Mouse (Mus musculus): ENCODE measurements around the gene Bmp10. TPM values are rescaled to one million over a fixed set of nuclear protein-coding genes. Genes with fewer than 3 reads are reported as not detected.

The Bmp10 gene
- polyA plus RNA-seq, 2 experiments = 0.18 to 0.65 TPM

GRCm38 (mm10) chr6:87399886-87400566 lies 28.8 kb upstream of the Bmp10 start:
- no peak overlapping the region for H3K27ac ChIP-seq
- no peak for ATAC-seq (ENCODE audit: insufficient read depth)
- 15% methylated on average over 4 of the region's 4 CpGs for WGBS (ENCODE audit: insufficient replicate concordance)

GRCm38 (mm10) chr6:87401456-87401855 lies 27.3 kb upstream of the Bmp10 start:
- Histone ChIP-seq H3K36me3 (replicated peaks; ENCODE audit: control insufficient read depth, insufficient read depth, low read depth) (no peaks in the 10 kb centered on the region), H3K9ac (replicated peaks) (no peak overlapping the region), H3K4me2 (ENCODE audit: low read depth) (no peak overlapping the region), H3K4me3 (ENCODE audit: insufficient read depth in 1 of 2, low read depth in 2 of 2, low read length in 2 of 2) (no peak overlapping the region), H3K27ac (no peak overlapping the region), H3K4me1 (replicated peaks; ENCODE audit: control insufficient read depth in 2 of 2, insufficient read depth in 2 of 2, low read length in 1 of 2) (peaks cover 0 to 14% of the 10 kb centered on the region in 2 experiments; a peak in 2 of 4 replicates), H3K9me3 (ENCODE audit: control insufficient read depth, low read length) (no peaks in the 10 kb centered on the region), H3K27me3 (ENCODE audit: control insufficient read depth, insufficient read depth, low read length) (no peaks in the 10 kb centered on the region)
- DNase-seq (ENCODE audit: low read depth in 3 of 3, low spot score in 3 of 3) (no peak), ATAC-seq (ENCODE audit: insufficient read depth) (no peak)
- no peak for TF ChIP-seq EP300 (IDR thresholded peaks at IDR 0.05; ENCODE audit: low read depth)
- no peak for TF ChIP-seq CTCF (IDR thresholded peaks at IDR 0.05; ENCODE audit: low read depth)
- 55% methylated on average over 6 of the region's 6 CpGs for WGBS (ENCODE audit: insufficient replicate concordance)

More at GRCm38 (mm10) chr6:87399886-87400566, 28.8 kb upstream of the Bmp10 start:
- Histone ChIP-seq H3K4me2 (ENCODE audit: low read depth) (no peak overlapping the region), H3K36me3 (replicated peaks; ENCODE audit: control insufficient read depth, insufficient read depth, low read depth) (no peaks in the 10 kb centered on the region), H3K27me3 (ENCODE audit: control insufficient read depth, insufficient read depth, low read length) (no peaks in the 10 kb centered on the region), H3K9me3 (ENCODE audit: control insufficient read depth, low read length) (no peaks in the 10 kb centered on the region), H3K4me3 (ENCODE audit: insufficient read depth in 1 of 2, low read depth in 2 of 2, low read length in 2 of 2) (no peak overlapping the region), H3K9ac (replicated peaks) (no peak overlapping the region), H3K4me1 (replicated peaks; ENCODE audit: control insufficient read depth in 2 of 2, insufficient read depth in 2 of 2, low read length in 1 of 2) (peaks cover 0 to 14% of the 10 kb centered on the region in 2 experiments; a peak in 2 of 4 replicates)
- TF ChIP-seq EP300 (IDR thresholded peaks at IDR 0.05; ENCODE audit: low read depth) = no peak
- TF ChIP-seq CTCF (IDR thresholded peaks at IDR 0.05; ENCODE audit: low read depth) = no peak
- DNase-seq (ENCODE audit: low read depth in 3 of 3, low spot score in 3 of 3) = no peak

DNA sequence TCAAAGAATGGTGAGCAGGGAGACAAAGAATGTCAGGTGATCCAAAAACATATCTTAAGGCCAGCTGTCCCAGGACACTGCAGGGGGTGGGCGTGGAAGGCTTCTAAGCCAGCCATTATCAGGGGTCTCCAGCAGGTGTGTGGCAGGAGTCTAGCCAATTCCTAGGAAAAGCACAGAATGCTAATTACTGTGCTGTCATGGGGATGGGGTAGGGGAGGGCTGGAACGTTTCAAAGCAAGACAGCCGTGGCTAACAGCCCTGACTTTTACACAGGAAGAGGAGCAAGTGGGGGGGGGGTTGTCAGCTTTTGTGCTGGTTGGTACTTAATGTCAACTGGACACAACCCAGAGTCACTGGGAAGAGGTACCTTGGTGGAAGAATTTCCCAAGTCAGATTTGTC lies 16.8 kb upstream of the Bmp10 start:
- H3K36me3 ChIP-seq (replicated peaks; ENCODE audit: control insufficient read depth, insufficient read depth, low read depth) = no peaks in the 10 kb centered on the region
- 32% methylated on average over 3 of the region's 3 CpGs for WGBS (ENCODE audit: insufficient replicate concordance)
- no peak overlapping the region for H3K27ac ChIP-seq
- no peaks in the 10 kb centered on the region for H3K9me3 ChIP-seq (ENCODE audit: control insufficient read depth, low read length)
- H3K9ac ChIP-seq (replicated peaks) = no peak overlapping the region
- TF ChIP-seq EP300 (IDR thresholded peaks at IDR 0.05; ENCODE audit: low read depth) (no peak), CTCF (IDR thresholded peaks at IDR 0.05; ENCODE audit: low read depth) (no peak)
- no peak overlapping the region for H3K4me2 ChIP-seq (ENCODE audit: low read depth)
- no peak overlapping the region for H3K4me3 ChIP-seq (ENCODE audit: insufficient read depth in 1 of 2, low read depth in 2 of 2, low read length in 2 of 2)
- H3K27me3 ChIP-seq (ENCODE audit: control insufficient read depth, insufficient read depth, low read length) = no peaks in the 10 kb centered on the region
- DNase-seq (ENCODE audit: low read depth in 3 of 3, low spot score in 3 of 3) (no peak), ATAC-seq (ENCODE audit: insufficient read depth) (no peak)
- H3K4me1 ChIP-seq (replicated peaks; ENCODE audit: control insufficient read depth in 2 of 2, insufficient read depth in 2 of 2, low read length in 1 of 2) = no peaks in the 10 kb centered on the region

- H3K27me3 ChIP-seq (ENCODE audit: control insufficient read depth, insufficient read depth, low read length) = no peaks in the 10 kb centered on the region
- no peak overlapping the region for H3K4me2 ChIP-seq (ENCODE audit: low read depth)
- H3K4me3 ChIP-seq (ENCODE audit: insufficient read depth in 1 of 2, low read depth in 2 of 2, low read length in 2 of 2) = no peak overlapping the region
- H3K9me3 ChIP-seq (ENCODE audit: control insufficient read depth, low read length) = no peaks in the 10 kb centered on the region
- H3K36me3 ChIP-seq (replicated peaks; ENCODE audit: control insufficient read depth, insufficient read depth, low read depth) = no peaks in the 10 kb centered on the region
- no peak overlapping the region for H3K9ac ChIP-seq (replicated peaks)
- ATAC-seq (ENCODE audit: insufficient read depth) = no peak
- peaks cover 0 to 3% of the 10 kb centered on the region in 2 experiments; a peak in 1 of 4 replicates for H3K4me1 ChIP-seq (replicated peaks; ENCODE audit: control insufficient read depth in 2 of 2, insufficient read depth in 2 of 2, low read length in 1 of 2)
- H3K27ac ChIP-seq = no peak overlapping the region
- whole genome bisulfite sequencing (ENCODE audit: insufficient replicate concordance) = 51% methylated on average over 7 of the region's 7 CpGs
- TF ChIP-seq EP300 (IDR thresholded peaks at IDR 0.05; ENCODE audit: low read depth) (no peak), CTCF (IDR thresholded peaks at IDR 0.05; ENCODE audit: low read depth) (no peak)
- no peak for DNase-seq (ENCODE audit: low read depth in 3 of 3, low spot score in 3 of 3)
Measured at GRCm38 (mm10) chr6:87422304-87422703, 6.5 kb upstream of the Bmp10 start.

DNA sequence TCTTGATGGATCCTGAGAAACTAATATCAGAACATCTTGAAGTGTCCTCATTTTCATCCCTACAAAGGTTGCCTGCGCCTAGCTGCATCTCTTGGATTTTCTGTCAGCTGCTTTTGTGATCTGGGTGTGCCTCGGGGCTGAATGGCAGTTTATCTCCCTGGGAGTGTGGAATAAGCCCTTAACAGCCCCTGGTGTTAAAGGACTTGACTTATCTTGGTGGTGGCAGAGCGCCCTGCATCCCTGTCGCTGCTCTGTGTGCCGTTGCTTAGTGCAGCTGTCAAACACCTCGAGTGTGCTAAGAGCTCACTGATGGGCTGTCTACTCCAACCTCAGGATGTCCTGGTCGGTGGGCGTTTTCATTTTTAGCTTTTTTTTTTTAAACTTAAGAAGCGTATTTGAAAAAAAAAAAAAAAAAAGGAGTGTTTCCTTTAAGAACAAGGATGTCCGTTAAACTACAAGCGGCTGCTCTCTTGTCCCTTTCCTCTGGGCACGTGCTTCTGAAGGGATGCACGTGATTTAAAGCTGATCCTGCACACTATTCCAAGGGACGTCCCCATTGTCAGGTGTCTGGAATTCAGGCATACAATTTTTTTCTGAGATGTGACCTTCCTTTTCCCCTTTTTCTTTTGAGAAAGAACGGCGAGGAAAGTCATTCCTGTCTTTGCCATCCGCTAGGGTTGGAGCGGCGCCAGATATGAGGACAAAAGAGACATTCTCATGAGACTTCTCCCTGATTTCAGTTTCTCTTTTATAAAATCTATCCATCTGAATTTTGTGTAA lies 4.6 kb upstream of the Bmp10 start:
- ATAC-seq (ENCODE audit: insufficient read depth) (no peak), DNase-seq (ENCODE audit: low read depth in 3 of 3, low spot score in 3 of 3) (peak in 1 of 3 experiments; percentile 26)
- Histone ChIP-seq H3K27me3 (ENCODE audit: control insufficient read depth, insufficient read depth, low read length) (no peaks in the 10 kb centered on the region), H3K4me1 (replicated peaks; ENCODE audit: control insufficient read depth in 2 of 2, insufficient read depth in 2 of 2, low read length in 1 of 2) (peaks cover 0 to 3% of the 10 kb centered on the region in 2 experiments; a peak in 1 of 4 replicates), H3K9me3 (ENCODE audit: control insufficient read depth, low read length) (no peaks in the 10 kb centered on the region), H3K9ac (replicated peaks) (no peak overlapping the region), H3K27ac (no peak overlapping the region), H3K4me2 (ENCODE audit: low read depth) (no peak overlapping the region), H3K4me3 (ENCODE audit: insufficient read depth in 1 of 2, low read depth in 2 of 2, low read length in 2 of 2) (no peak overlapping the region), H3K36me3 (replicated peaks; ENCODE audit: control insufficient read depth, insufficient read depth, low read depth) (no peaks in the 10 kb centered on the region)
- 39% methylated on average over 19 of the region's 19 CpGs for WGBS (ENCODE audit: insufficient replicate concordance)
- TF ChIP-seq EP300 (IDR thresholded peaks at IDR 0.05; ENCODE audit: low read depth) = no peak
- no peak for TF ChIP-seq CTCF (IDR thresholded peaks at IDR 0.05; ENCODE audit: low read depth)

Data from liver, embryonic 14.5 days (tissue).